Mouse (Mus musculus): Measurements from ENCODE around the gene Ifna7.

DNA sequence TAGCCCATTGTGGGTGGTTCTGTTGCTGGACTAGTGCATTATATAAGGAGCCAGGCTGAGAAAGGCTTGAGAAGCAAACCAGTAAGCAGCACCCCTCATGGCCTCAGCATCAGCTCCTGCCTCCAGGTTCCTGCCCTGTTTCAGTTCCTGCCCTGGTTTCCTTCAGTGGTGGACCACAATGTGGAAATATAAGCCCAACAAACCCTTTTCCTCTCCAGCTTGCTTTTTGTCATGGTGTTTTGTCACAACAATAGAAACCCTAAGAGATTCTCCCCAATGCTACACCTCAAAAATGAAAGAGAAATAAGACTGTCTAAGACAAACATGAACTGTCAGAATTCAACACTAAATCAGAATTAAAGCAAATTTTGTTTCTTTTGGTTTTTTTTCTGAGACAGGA is 43.2 kb downstream of the Ifna7 start:
- TF ChIP-seq CTCF (conservative IDR thresholded peaks at IDR 0.05; ENCODE audit: low read length) = no peak
- no peak for TF ChIP-seq POU5F1 (IDR thresholded peaks at IDR 0.05; ENCODE audit: borderline replicate concordance, low read length)
- no peak for TF ChIP-seq NANOG (IDR thresholded peaks at IDR 0.05; ENCODE audit: borderline replicate concordance, low read length)

Measured in E14TG2a.4 (cell line).